Mouse (Mus musculus) heart, embryonic 11.5 days (tissue): Measurements from ENCODE around the gene Eif4a2. TPM values are rescaled to one million over a fixed set of nuclear protein-coding genes. Genes with fewer than 3 reads are reported as not detected.
"Not testable (repeated sequence)": the region's sequence is repeated elsewhere in the genome, so short reads cannot be mapped to it uniquely, and the experiment has no call there.

Experiments used
- ATAC-seq: fragments of 200-750 bp; cut with Nextera tagmentation; replicated peaks from 2 replicates; pipeline ENCODE4 v1.8.0; 2017; ENCODE audit warnings: moderate library complexity; ENCODE audit not compliant: insufficient number of reproducible peaks, low FRiP score, low TSS enrichment
- H3K27ac ChIP-seq: fragments of 300-500 bp; sonication (generic); 2 replicates; pipeline ENCODE4 v1.5.1; 2014; ENCODE audit warnings: mild to moderate bottlenecking, low read depth, low read length
- H3K27me3 ChIP-seq: fragments of 300-500 bp; sonication (generic); 2 replicates; pipeline ENCODE4 v1.6.1; 2014; ENCODE audit warnings: mild to moderate bottlenecking, low read length, mixed read lengths; ENCODE audit not compliant: control insufficient read depth, insufficient read depth
- H3K36me3 ChIP-seq: fragments of 300-500 bp; sonication (generic); 2 replicates; pipeline ENCODE4 v1.6.1; 2014; ENCODE audit warnings: mild to moderate bottlenecking, low read length, moderate library complexity, mixed read lengths; ENCODE audit not compliant: control insufficient read depth, insufficient read depth
- H3K4me1 ChIP-seq: fragments of 300-500 bp; sonication (generic); 2 replicates; pipeline ENCODE4 v1.6.1; 2014; ENCODE audit warnings: low read length; ENCODE audit not compliant: control insufficient read depth, insufficient read depth
- H3K4me2 ChIP-seq: fragments of 300-500 bp; sonication (generic); 2 replicates; pipeline ENCODE4 v1.6.1; 2014; ENCODE audit warnings: mild to moderate bottlenecking, moderate library complexity
- H3K4me3 ChIP-seq: fragments of 300-500 bp; sonication (generic); 2 replicates; pipeline ENCODE4 v1.5.1; 2014; ENCODE audit warnings: low read depth, low read length
- H3K9ac ChIP-seq: fragments of 300-500 bp; sonication (generic); 2 replicates; pipeline ENCODE4 v1.6.1; 2014; ENCODE audit warnings: mild to moderate bottlenecking, low read depth, low read length, moderate library complexity
- H3K9me3 ChIP-seq: fragments of 300-500 bp; sonication (generic); replicated peaks from 2 replicates; pipeline ENCODE4 v1.6.1; 2016; ENCODE audit warnings: low read length; ENCODE audit not compliant: control insufficient read depth
- WGBS: fragments of 180-500 bp; shearing (Covaris S2); extraction: QIAGEN DNeasy Blood & Tissue Kit; methylation state at CpG from one replicate; pipeline ENCODE4 v1.1.7; 2014; ENCODE audit not compliant: insufficient replicate concordance; 5-methylcytosine and 5-hydroxymethylcytosine counted together
- polyA plus RNA-seq: library from polyadenylated mRNA; unstranded; fragments of >200 nt; fragmentation: Nextera tagmentation; extraction: Ambion mirVana; gene quantifications from 2 replicates; pipeline ENCODE4 v1.2.1, GENCODE M21; 2014

Eif4a2 gene
- polyA plus RNA-seq: 205 and 223 TPM in 2 replicates

GRCm38 (mm10) chr16:23107231-23107942 is at the start of gene Eif4a2:
TSS of gene Eif4a2 (plus strand) at chr16:23107444.
- Histone ChIP-seq H3K27me3 (no peaks in the 10 kb centered on the region), H3K4me3 (peak within 1 kb of the TSS; percentile 91), H3K9ac (peak within 1 kb of the TSS; percentile 100), H3K36me3 (peaks cover 23% of the 10 kb centered on the region), H3K27ac (peak within 1 kb of the TSS; percentile 99), H3K4me2 (peak within 1 kb of the TSS; percentile 76), H3K4me1 (peaks cover 15% of the 10 kb centered on the region), H3K9me3 (no peaks in the 10 kb centered on the region)
- WGBS: under 1% methylated on average over 71 of the region's 71 CpGs
- peak; percentile 86 for ATAC-seq

GRCm38 (mm10) chr16:23057668-23058447 is 49.4 kb upstream of the Eif4a2 start, which contains the start of gene Kng1:
TSS of gene Kng1 (plus strand) at chr16:23057865.
- not testable (repeated sequence) for H3K4me2 ChIP-seq, H3K27ac ChIP-seq

GRCm38 (mm10) chr16:23059630-23060029 is 47.6 kb upstream of the Eif4a2 start:
- WGBS: 55% methylated on average over 4 of the region's 4 CpGs
- H3K27me3 ChIP-seq, H3K4me1 ChIP-seq, H3K4me2 ChIP-seq, H3K36me3 ChIP-seq, H3K4me3 ChIP-seq, H3K9ac ChIP-seq, ATAC-seq, H3K9me3 ChIP-seq, H3K27ac ChIP-seq: not testable (repeated sequence)

More at GRCm38 (mm10) chr16:23057668-23058447, 49.4 kb upstream of the Eif4a2 start, which contains the start of gene Kng1:
- WGBS: 75% methylated on average over 1 of the region's 1 CpGs
- not testable (repeated sequence) for ATAC-seq, H3K4me1 ChIP-seq, H3K36me3 ChIP-seq, H3K9ac ChIP-seq, H3K4me3 ChIP-seq, H3K9me3 ChIP-seq, H3K27me3 ChIP-seq

GRCm38 (mm10) chr16:23060781-23061325 is 46.4 kb upstream of the Eif4a2 start:
- H3K9me3 ChIP-seq, H3K27me3 ChIP-seq, H3K27ac ChIP-seq, H3K4me3 ChIP-seq, H3K9ac ChIP-seq, H3K4me2 ChIP-seq, H3K4me1 ChIP-seq, H3K36me3 ChIP-seq, ATAC-seq: not testable (repeated sequence)
- WGBS: 77% methylated on average over 5 of the region's 5 CpGs

GRCm38 (mm10) chr16:23077516-23077915 is 29.7 kb upstream of the Eif4a2 start:
- H3K27ac ChIP-seq, H3K4me1 ChIP-seq, H3K4me2 ChIP-seq, ATAC-seq, H3K9me3 ChIP-seq, H3K36me3 ChIP-seq, H3K27me3 ChIP-seq, H3K9ac ChIP-seq, H3K4me3 ChIP-seq: not testable (repeated sequence)
- 80% methylated on average over 6 of the region's 6 CpGs for WGBS

GRCm38 (mm10) chr16:23087159-23087558 is 20.1 kb upstream of the Eif4a2 start:
- not testable (repeated sequence) for H3K4me1 ChIP-seq, H3K4me3 ChIP-seq, H3K36me3 ChIP-seq, H3K27ac ChIP-seq, H3K27me3 ChIP-seq, H3K9me3 ChIP-seq, ATAC-seq, H3K9ac ChIP-seq, H3K4me2 ChIP-seq
- WGBS: 72% methylated on average over 8 of the region's 8 CpGs

GRCm38 (mm10) chr16:23087712-23088111 is 19.5 kb upstream of the Eif4a2 start:
- not testable (repeated sequence) for ATAC-seq, H3K9me3 ChIP-seq

GRCm38 (mm10) chr16:23088491-23088890 is 18.8 kb upstream of the Eif4a2 start:
- ATAC-seq, H3K4me1 ChIP-seq, H3K4me3 ChIP-seq, H3K4me2 ChIP-seq, H3K9ac ChIP-seq, H3K9me3 ChIP-seq, H3K36me3 ChIP-seq, H3K27me3 ChIP-seq, H3K27ac ChIP-seq: not testable (repeated sequence)
- WGBS: 74% methylated on average over 1 of the region's 1 CpGs

More at GRCm38 (mm10) chr16:23087712-23088111, 19.5 kb upstream of the Eif4a2 start:
- H3K27ac ChIP-seq, H3K4me3 ChIP-seq, H3K4me2 ChIP-seq, H3K9ac ChIP-seq, H3K36me3 ChIP-seq, H3K4me1 ChIP-seq, H3K27me3 ChIP-seq: not testable (repeated sequence)
- WGBS: 42% methylated on average over 4 of the region's 4 CpGs
